Comparison of ENCODE assay signal across 11 mouse cellular contexts in the genomic region with DNA sequence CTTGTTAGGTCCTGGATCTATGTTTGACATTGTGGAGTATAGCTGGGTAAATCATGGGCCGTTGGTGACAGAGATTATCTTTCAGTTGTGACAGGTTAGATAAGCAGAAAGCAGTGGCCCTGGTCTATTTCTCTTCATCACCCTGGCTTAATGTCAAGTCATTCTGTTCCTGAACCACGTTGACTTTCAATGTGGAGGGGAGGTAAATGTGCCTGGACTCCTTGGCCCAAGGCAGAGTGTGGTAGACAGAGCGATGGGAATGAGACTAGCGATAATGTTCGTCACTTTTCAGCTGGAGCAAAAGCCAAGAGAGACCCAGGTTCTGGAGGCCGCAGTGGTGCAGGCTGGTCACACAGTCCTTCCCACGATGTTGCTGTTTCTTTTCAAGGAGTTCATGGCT.
"Had no signal": no experiment of that assay in that cellular context is flagged by ENCODE, and none has a peak within 500 bp of the region (broad histone marks: within the 10 kb centered on the region; RNA-seq: fewer than 3 reads in every experiment).

No protein-coding gene starts in this region.

- H3K27me3 ChIP-seq: liver, embryonic 15.5 days; midbrain, embryonic 13.5 days had no signal

- H3K36me3 ChIP-seq: limb, embryonic 10.5 days; liver, embryonic 15.5 days; midbrain, embryonic 13.5 days had no signal

- H3K9me3 ChIP-seq: limb, embryonic 10.5 days; liver, embryonic 15.5 days; midbrain, embryonic 13.5 days had no signal

- H3K9ac ChIP-seq: liver, embryonic 15.5 days; midbrain, embryonic 13.5 days had no signal

- H3K27ac ChIP-seq: layer of hippocampus, adult 2 months; limb, embryonic 10.5 days; liver, embryonic 15.5 days; midbrain, embryonic 13.5 days had no signal

- H3K4me2 ChIP-seq: liver, embryonic 11.5 days; liver, embryonic 15.5 days; midbrain, embryonic 13.5 days had no signal

- ATAC-seq: midbrain, embryonic 13.5 days had no signal

- DNase-seq: kidney, postnatal 10 days; kidney, postnatal 4 days; lung, adult 2 months; lung, postnatal 14 days; right cerebral cortex, postnatal 14 days; thymus, postnatal 36 days had no signal

- H3K4me3 ChIP-seq: layer of hippocampus, adult 2 months; limb, embryonic 10.5 days; liver, embryonic 15.5 days; midbrain, embryonic 13.5 days had no signal
